Mouse (Mus musculus): ENCODE results near the gene Trim7. TPM values are rescaled to one million over a fixed set of nuclear protein-coding genes. Genes with fewer than 3 reads are reported as not detected.

Trim7 gene
- total and polyA plus RNA-seq, 2 experiments from 2014 or later = 3.7 to 7.7 TPM

GRCm38 (mm10) chr11:48846881-48847280 lies 20.9 kb downstream of the Trim7 start:
- Histone ChIP-seq H3K9me3 (ENCODE audit: low read length) (no peaks in the 10 kb centered on the region), H3K36me3 (ENCODE audit: insufficient read depth, low read length) (no peaks in the 10 kb centered on the region), H3K4me1 (ENCODE audit: insufficient read depth, low read length) (no peaks in the 10 kb centered on the region), H3K9ac (replicated peaks; ENCODE audit: low read length) (no peak overlapping the region), H3K27me3 (ENCODE audit: insufficient read depth, low read length) (no peaks in the 10 kb centered on the region; the same call in 1 of the 2 replicates), H3K4me2 (ENCODE audit: low read depth, low read length) (no peak overlapping the region), H3K4me3 (ENCODE audit: low read length) (no peak overlapping the region), H3K27ac (no peak overlapping the region)
- ATAC-seq (no peak), DNase-seq (ENCODE audit: low spot score) (no peak)
- 54% methylated on average over 5 of the region's 5 CpGs for WGBS
- no peak for TF ChIP-seq CTCF (IDR thresholded peaks at IDR 0.05; ENCODE audit: low read depth)

GRCm38 (mm10) chr11:48850240-48850639 lies 24.3 kb downstream of the Trim7 start:
- 57% methylated on average over 2 of the region's 2 CpGs for WGBS
- no peak overlapping the region for H3K9ac ChIP-seq (replicated peaks; ENCODE audit: low read length)
- TF ChIP-seq CTCF (IDR thresholded peaks at IDR 0.05; ENCODE audit: low read depth) = no peak
- no peak overlapping the region for H3K4me3 ChIP-seq (ENCODE audit: low read length)
- no peak overlapping the region for H3K4me2 ChIP-seq (ENCODE audit: low read depth, low read length)
- H3K4me1 ChIP-seq (ENCODE audit: insufficient read depth, low read length) = peaks cover 7% of the 10 kb centered on the region
- ATAC-seq (no peak), DNase-seq (ENCODE audit: low spot score) (no peak)
- no peaks in the 10 kb centered on the region for H3K9me3 ChIP-seq (ENCODE audit: low read length)
- no peak overlapping the region for H3K27ac ChIP-seq
- H3K27me3 ChIP-seq (ENCODE audit: insufficient read depth, low read length) = no peaks in the 10 kb centered on the region
- H3K36me3 ChIP-seq (ENCODE audit: insufficient read depth, low read length) = no peaks in the 10 kb centered on the region

GRCm38 (mm10) chr11:48851270-48851995 lies 25.5 kb downstream of the Trim7 start:
- Histone ChIP-seq H3K27me3 (ENCODE audit: insufficient read depth, low read length) (no peaks in the 10 kb centered on the region), H3K4me1 (ENCODE audit: insufficient read depth, low read length) (peaks cover 7% of the 10 kb centered on the region), H3K9me3 (ENCODE audit: low read length) (no peaks in the 10 kb centered on the region), H3K4me2 (ENCODE audit: low read depth, low read length) (no peak overlapping the region), H3K27ac (no peak overlapping the region), H3K36me3 (ENCODE audit: insufficient read depth, low read length) (no peaks in the 10 kb centered on the region), H3K4me3 (ENCODE audit: low read length) (no peak overlapping the region), H3K9ac (replicated peaks; ENCODE audit: low read length) (no peak overlapping the region)
- DNase-seq (ENCODE audit: low spot score) (no peak), ATAC-seq (no peak)
- TF ChIP-seq CTCF (IDR thresholded peaks at IDR 0.05; ENCODE audit: low read depth) = peak; percentile 39
- 79% methylated on average over 4 of the region's 4 CpGs for WGBS

- DNase-seq (ENCODE audit: low spot score) (no peak), ATAC-seq (no peak)
- Histone ChIP-seq H3K9ac (replicated peaks; ENCODE audit: low read length) (no peak overlapping the region), H3K27ac (no peak overlapping the region), H3K27me3 (ENCODE audit: insufficient read depth, low read length) (no peaks in the 10 kb centered on the region), H3K36me3 (ENCODE audit: insufficient read depth, low read length) (no peaks in the 10 kb centered on the region), H3K4me3 (ENCODE audit: low read length) (peak overlapping the region; percentile 52; the same call in 1 of the 2 replicates), H3K4me1 (ENCODE audit: insufficient read depth, low read length) (peaks cover 7% of the 10 kb centered on the region), H3K4me2 (ENCODE audit: low read depth, low read length) (peak overlapping the region; percentile 80), H3K9me3 (ENCODE audit: low read length) (no peaks in the 10 kb centered on the region)
- TF ChIP-seq CTCF (IDR thresholded peaks at IDR 0.05; ENCODE audit: low read depth) = no peak
- 73% methylated on average over 4 of the region's 4 CpGs for WGBS
Measured at GRCm38 (mm10) chr11:48852190-48852589, 26.2 kb downstream of the Trim7 start.

GRCm38 (mm10) chr11:48852624-48853473 lies 26.9 kb downstream of the Trim7 start:
- no peaks in the 10 kb centered on the region for H3K9me3 ChIP-seq (ENCODE audit: low read length)
- H3K4me1 ChIP-seq (ENCODE audit: insufficient read depth, low read length) = peaks cover 7% of the 10 kb centered on the region
- H3K9ac ChIP-seq (replicated peaks; ENCODE audit: low read length) = peak overlapping the region; percentile 53
- no peak for TF ChIP-seq CTCF (IDR thresholded peaks at IDR 0.05; ENCODE audit: low read depth)
- ATAC-seq (peak; percentile 16), DNase-seq (ENCODE audit: low spot score) (peak; percentile 10)
- no peaks in the 10 kb centered on the region for H3K36me3 ChIP-seq (ENCODE audit: insufficient read depth, low read length)
- peak overlapping the region; percentile 80 for H3K4me2 ChIP-seq (ENCODE audit: low read depth, low read length)
- WGBS = 7% methylated on average over 23 of the region's 23 CpGs
- H3K27me3 ChIP-seq (ENCODE audit: insufficient read depth, low read length) = no peaks in the 10 kb centered on the region
- peak overlapping the region; percentile 76 for H3K27ac ChIP-seq
- peak overlapping the region; percentile 52 for H3K4me3 ChIP-seq (ENCODE audit: low read length)

GRCm38 (mm10) chr11:48853474-48854180 lies 27.7 kb downstream of the Trim7 start:
- H3K27me3 ChIP-seq (ENCODE audit: insufficient read depth, low read length) = no peaks in the 10 kb centered on the region
- peak overlapping the region; percentile 52 for H3K4me3 ChIP-seq (ENCODE audit: low read length)
- H3K36me3 ChIP-seq (ENCODE audit: insufficient read depth, low read length) = no peaks in the 10 kb centered on the region
- under 1% methylated on average over 31 of the region's 31 CpGs for WGBS
- no peaks in the 10 kb centered on the region for H3K9me3 ChIP-seq (ENCODE audit: low read length)
- TF ChIP-seq CTCF (IDR thresholded peaks at IDR 0.05; ENCODE audit: low read depth) = peak; percentile 50; the same call in 1 of the 2 replicates
- peak overlapping the region; percentile 53 for H3K9ac ChIP-seq (replicated peaks; ENCODE audit: low read length)
- DNase-seq (ENCODE audit: low spot score) (peak; percentile 89), ATAC-seq (peak; percentile 60)
- H3K4me1 ChIP-seq (ENCODE audit: insufficient read depth, low read length) = peaks cover 7% of the 10 kb centered on the region
- H3K27ac ChIP-seq = peak overlapping the region; percentile 76
- H3K4me2 ChIP-seq (ENCODE audit: low read depth, low read length) = peak overlapping the region; percentile 80
